Mouse (Mus musculus) testis, postnatal 14 days (tissue): ENCODE results near the gene Bcl9l.
"Not testable (repeated sequence)": the region's sequence is repeated elsewhere in the genome, so short reads cannot be mapped to it uniquely, and the experiment has no call there.

ENCODE experiments used
- DNase-seq: peaks from one replicate; pipeline ENCODE4 v3.0.0; 2021; ENCODE audit warnings: low spot score

The Bcl9l gene

DNA sequence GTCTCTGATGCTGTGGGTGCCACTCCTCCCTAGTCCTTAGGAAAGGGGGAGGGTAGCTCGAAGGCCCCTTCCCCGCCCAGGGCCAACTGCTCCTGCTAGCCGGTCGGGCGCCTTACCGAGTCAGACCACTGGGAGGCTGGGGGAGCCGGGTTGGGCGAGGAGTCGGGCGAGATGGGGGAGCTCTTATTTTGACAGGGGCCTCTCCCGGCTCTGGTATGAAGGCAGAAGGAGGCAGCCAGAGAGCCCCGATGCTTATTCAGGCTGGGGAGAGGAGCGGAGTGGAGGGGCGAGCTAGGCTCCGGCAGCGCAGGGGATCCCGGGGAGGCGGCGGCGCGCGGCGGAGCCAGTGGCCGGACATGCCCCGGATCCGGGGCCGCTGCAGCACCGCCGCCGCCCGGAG is at the start of gene Bcl9l:
Gene Bcl9l (plus strand): TSS at position 274 of the 400 bp plus-strand sequence.
- peak; percentile 92 for DNase-seq

DNA sequence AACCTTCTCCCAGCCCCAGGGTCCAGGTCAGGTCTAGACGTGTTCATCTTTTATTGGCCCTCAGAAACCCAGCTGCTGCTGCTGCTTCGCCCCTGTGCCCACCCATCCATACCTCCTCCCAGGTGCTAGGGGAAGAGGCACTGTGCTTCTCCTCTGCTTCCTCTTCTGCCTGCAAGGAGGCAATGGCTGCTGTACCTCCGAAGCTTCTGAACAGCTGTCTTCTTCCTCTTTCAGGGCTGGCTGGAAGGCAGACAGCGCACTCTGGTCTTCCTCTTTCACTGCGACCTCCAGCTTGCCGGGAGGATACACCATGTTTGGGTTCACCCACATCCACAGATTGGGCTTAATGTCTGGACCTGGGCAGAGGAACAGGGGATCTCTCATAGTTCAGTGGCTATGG is 46.9 kb upstream of the Bcl9l start:
- no peak for DNase-seq

DNA sequence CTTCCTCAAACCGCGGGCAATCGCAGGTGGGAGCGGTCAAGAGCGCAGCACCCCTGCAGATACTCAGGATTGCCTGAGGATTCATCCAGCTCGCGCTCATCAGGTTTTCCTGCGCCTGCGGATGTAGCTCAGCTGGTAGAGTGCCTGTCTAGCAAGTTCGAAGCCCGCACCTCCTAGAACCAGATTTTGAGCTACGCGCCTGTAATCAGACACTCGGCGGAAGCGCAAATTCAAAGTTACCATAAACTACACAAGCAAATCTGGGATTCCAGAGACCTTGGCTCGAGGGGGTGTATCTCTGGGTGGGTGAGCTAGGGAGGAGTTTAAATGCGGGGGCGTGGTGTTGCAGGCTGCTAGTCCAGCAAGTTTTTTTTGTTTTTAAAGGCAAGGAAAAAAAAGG is 41.7 kb upstream of the Bcl9l start, which contains the start of gene Foxr1:
Gene Foxr1 (minus strand): TSS at position 176 of the 400 bp plus-strand sequence.
- peak; percentile 64 for DNase-seq

DNA sequence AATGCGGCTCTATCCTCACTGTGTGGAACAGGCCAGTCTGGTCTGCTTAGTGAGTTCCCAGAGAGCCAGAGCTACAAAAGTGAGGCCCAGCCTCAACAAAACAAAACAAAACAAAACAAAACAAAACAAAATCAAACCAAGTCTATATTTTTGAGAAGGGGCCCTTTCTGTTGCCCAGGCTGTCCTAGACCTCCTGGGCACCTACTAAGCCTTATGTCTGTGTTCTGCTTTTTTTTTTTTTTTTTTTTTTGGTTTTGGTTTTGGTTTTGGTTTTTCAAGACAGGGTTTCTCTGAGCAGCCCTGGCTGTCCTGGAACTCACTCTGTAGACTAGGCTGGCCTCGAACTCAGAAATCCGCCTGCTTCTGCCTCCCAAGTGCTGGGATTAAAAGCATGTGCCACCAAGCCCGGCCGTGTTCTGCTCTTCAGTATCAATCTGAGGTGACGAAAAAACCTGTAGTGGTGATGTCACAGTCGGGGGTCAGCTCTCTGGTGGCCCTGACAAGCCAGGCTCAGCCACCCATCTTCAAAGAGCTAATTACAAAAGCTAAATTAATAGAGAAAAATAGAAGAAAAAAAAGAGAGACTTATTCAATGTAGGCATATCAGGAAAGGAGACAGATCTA is 38.1 kb upstream of the Bcl9l start:
- not testable (repeated sequence) for DNase-seq

DNA sequence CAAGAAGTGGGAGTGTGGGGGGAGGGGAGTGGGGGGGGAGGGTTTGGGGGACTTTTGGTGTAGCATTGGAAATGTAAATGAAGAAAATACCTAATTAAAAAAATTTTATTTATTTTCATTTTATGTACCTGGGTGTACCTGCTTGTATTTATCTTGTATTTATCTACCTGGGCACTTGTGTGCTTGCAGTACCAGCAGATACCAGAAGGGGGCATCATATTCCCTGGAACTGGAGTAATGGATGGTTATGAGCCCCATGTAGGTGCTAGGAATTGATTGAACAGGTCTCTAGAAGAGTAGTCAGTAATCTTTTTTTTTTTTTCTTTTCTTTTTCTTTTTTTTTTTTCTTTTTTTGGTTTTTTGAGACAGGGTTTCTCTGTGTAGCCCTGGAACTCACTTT is 32.2 kb upstream of the Bcl9l start:
- peak; percentile 45 for DNase-seq

DNA sequence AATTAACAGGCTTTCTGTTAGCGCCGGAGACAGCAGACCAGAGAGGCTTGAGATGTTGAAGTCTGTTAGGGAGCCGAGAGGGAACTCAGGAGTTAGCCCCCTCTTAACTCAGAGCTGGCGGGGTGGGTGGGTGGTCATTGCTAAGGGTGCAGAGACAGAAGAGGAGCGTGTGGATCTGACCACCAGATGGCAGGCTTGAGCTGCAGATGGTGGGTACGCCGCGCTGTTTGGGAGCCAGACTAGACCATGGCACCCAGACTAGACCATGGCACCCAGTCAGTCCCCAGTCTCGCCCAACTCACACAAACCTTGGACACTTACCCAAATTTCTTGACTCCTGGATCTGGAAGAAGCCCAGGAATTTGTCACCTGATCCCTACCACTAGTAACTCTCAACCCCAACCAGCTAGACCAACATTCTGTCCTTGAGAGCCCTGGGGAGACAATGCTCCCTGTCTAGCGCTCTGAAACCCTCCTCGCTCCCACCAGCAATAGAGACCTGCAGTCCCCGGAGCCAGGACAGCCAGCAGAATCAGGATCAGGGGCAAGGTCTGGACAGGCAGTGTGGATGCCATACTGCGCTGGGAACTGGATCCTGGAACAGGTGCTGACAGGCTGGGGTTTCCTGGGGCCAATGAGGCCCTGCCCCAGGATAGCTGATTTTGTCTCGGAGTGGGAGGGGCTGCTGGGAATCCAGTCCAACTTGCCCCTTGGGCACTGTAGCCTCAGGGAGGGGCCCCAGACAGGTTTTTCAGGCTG is 28.3 kb upstream of the Bcl9l start:
- peak; percentile 77 for DNase-seq

DNA sequence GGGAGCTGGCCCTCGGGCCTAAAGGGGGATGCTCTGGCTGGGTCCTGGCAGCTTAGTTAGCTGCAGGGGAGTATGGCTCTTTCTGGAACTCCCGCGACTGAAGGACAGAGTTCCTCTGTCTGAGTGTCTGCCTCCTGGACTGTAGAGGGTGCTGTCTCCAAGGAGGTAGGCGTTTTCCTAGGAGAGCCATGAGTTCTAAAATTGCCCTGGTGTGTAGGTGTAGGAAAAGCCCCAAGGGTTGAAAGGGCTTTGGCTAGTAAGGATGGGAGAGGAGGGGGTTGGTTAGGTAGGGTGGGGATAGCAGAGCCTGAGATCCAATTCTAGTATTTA is 27.8 kb upstream of the Bcl9l start, which contains the start of gene Upk2:
Gene Upk2 (minus strand): TSS at position 86 of the 330 bp plus-strand sequence.
- DNase-seq, result no peak

DNA sequence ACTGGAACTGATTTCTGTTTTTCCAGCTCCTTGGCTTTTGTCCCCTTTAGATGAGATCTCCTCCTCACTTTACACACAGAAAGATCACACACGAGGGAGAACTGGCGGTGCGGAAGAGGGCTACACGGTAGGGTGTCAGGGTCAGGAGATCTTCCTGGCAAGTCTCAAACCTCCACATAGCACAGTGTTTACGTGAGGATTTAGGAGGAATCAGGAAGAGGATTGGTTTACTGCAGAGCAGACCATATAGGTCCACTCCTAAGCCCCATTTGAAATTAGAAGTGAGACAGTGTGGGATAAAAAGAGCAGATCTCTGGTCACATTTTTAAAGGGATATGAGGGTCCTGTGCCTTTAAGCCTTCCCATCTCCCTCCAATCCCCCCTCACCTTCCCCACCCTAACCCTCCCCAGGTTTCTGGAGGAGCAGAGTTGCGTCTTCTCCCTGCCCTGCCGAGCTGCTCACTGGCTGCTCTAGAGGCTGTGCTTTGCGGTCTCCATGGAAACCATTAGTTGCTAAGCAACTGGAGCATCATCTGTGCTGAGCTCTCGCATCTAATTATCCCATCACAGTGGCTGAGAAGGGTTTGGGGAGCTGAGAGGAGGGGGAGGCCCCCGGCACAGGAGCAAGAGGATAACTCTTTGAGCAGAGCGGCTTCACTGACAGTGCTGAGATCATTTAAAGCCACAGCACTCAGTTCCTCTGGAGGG is 25.4 kb upstream of the Bcl9l start:
- DNase-seq, result peak; percentile 38

DNA sequence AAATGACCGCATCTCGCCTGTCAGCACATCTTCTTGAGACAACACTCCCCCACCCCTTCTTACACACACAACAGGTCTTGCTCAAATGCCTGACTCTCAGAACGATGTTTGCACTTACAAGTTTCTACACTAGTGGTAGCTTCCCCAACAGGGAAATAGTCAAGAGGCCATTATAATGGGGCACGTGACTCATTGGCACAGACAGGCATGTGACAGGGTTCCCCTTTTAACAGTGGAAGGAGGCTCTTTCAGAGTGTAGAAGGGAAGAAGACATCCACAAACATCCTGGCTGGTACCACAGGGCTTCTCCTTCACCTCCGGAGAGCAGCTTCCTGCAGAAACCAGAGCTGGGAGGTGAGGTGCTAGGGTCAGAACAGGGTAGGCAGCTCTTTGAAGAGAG is 20.7 kb upstream of the Bcl9l start:
- no peak for DNase-seq

DNA sequence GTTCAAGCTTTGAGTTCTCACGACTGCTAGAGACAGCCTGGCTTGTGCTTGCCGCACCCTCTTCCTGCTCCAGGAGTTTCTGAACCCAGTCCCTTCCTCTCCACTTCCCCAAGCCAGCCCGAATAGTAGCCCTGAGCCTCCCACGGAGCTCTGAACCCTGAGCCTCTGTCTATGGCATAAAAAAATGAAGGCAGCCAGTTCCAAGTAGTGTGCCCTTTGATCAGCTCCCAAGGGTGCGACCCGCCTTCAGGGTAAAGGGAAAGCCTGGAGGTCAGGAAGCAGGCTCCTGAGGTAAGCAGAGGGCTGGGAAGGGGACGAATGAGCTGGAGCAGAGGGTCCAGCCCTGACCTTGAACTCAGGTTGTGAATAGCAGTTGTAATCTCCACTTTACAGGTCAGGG is 14.4 kb upstream of the Bcl9l start:
- no peak for DNase-seq

DNA sequence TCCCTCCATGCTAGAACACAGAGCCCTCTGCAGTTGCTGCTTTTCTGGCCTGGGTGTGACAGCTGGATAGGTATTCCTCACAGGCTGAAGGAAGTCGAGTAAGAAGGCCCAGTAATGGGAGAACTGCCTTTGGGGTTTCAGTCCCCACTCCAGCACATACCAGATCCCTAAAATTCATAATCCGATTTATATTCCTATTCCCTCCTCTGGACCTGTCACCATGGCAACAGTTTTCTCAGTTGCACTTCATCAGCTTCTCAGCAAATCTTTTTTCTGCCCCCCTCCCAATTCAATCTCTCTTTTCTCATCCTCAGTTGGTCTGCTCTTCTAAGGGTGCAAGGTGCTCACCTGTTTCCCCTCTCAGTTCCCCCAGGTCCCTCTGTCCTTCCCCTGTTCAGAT is 13.8 kb upstream of the Bcl9l start:
- no peak for DNase-seq

DNA sequence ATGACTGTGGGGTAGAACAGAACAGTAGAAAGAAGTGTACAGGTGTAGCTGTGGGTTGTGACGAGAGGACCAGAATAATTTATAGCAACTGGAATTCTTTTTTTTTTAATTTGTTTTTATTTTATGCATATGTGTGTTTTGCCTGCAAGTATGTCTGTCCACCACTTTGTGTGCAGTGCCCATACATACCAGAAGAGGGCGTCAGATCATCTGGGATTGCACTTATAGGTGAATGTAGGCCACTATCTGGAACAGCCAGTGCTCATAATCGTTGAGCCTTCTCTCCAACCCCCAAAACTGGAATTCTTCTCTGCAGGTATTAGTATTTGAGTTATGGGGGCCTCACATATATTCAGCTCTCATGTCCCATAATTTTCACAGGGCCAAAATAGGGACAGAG is 9.4 kb upstream of the Bcl9l start:
- DNase-seq, result no peak

DNA sequence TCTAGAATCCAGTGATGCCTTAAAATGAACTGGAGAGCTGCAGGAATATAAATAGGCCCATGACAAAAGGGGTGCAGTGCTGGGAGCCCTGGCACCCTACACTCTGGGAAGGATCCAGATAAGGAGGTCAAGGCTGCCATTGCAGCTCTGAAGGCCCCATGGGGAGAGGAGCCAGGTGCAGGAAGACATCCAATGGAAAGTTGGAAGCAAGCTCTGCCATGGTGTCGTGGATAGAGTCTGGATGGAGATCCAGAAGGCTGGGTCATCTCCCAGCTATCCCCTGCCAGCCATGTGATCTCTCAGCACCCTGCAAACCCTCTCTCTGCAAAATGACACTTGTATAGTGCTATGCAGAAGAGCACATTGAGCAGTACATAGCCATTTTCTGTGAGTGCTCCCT is 8.3 kb upstream of the Bcl9l start:
- DNase-seq, result no peak

DNA sequence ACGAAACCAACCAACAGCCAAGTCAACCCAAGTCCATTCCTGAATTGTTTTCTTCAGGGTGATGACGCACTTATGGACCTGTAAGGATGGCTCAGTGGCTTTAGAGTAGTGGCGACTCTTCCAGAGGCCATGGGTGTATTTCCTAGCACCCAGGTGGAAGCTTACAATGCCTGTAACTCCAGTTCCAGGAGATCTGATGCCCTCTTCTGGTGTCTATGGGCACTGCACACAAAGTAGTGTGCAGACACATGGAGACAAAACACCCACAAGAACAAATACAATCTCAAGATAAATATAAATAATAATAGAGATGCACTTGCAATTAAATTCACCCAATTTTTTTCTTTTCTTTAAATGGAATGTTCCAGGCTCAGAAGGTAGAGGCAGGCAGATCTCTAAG is 6.7 kb upstream of the Bcl9l start:
- DNase-seq, result no peak

DNA sequence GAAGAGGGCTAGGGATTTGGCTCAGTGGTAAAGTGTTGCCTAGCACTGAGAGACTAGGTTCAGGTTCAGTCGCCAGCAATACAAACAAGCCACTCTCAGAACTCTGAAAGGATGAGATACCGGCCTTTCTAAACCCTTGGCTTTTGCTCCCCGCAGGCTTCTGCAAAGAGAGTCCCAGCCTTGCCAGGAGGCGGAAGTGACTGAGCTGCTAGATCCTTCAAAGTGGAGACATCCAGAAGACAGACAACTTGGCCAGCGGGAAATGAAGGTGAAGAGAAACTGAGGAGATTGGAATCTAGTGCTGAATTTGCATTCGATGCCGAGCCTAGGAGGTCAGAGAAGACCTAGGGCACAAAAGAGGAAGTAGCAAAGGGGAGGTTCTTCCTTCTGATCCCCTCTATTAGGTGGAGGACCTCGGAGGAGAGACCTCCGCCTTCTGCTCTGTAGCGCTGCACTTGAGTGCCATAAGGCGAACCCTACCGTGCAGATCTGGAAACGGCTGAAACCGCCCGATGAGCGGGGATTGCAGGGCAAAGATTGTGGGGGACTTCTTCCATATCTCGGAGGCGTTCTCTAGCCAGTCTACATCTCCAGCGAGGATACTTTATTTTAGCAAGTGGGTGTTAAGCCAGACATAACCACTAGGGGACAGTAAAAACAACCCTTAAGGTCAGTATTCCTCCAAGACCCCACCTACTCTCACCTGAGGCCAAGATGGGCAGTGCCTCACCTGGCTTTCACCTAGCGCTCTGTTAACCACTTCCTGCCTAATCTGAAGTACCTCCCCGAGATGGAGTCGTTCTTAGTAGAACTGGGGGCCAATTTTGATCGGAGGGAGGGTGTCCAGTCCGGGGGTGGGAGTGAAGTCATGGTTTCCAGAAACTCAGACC is 5.0 kb upstream of the Bcl9l start:
- no peak for DNase-seq

DNA sequence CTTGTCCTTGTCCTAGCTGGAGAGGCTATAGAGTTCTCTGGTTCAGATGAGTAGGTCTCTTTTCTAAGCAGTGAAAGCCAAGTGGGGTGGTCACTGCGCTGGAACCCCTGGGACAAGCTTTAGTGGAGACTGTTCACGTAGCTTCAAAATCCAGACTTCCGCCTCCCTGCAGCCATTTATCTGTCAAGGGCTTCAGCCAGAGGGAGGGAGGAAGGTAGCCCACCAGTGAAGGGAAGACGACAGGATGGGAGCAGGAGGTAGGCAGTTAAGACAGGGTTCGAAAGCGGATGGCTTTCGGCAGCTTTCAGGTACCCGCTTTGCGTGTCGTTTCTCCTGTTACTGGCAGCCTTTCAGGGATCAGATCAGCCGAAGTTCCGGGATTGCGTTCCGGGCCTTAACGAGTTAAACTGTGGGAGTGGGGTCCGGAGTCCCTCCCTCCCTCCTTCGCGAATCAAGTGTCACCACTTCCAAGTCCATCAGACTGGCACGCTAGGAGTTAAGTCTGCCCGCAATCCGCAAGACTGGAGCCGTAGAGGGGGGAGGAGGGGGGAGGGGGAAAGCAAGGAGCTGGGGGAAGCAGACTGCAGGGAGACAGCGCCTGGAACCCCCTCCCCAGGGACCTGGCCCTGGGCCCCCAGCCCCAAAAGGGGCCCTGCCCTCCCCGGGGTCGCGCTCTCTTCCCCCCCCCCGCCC is 4.2 kb upstream of the Bcl9l start:
- DNase-seq, result peak; percentile 68

DNA sequence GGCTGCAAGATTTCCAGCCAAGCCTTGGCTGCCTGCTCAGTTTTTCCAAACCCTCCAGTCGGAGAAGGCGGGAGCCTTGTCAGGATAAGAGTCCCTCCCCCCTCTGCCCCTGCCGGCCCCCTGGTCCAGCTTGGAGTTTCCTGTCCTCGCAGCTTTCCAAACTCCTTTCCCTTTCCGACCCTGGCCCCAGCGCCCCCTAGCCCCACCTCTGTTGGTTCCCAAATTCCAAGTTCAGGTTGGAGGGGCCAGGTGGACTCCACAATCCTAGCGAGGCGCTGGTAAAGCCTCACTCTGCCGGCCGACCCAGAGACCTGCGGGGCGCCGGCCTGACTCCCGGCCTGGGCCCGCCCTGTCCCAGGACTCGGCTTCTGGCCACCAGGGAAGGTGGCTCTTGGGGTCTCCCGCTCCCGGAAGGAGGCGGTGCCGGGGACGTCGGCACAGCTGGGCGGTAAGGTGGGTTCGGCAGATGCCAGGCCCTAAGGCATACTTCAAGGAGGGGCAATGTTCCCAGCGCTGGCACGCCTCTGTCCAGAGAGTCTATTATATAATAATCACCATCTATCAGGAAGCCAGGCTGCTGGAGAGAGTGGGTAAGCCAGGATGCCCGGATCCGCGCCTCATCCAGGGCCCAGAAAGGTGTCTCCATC is 3.5 kb upstream of the Bcl9l start:
- peak; percentile 86 for DNase-seq

DNA sequence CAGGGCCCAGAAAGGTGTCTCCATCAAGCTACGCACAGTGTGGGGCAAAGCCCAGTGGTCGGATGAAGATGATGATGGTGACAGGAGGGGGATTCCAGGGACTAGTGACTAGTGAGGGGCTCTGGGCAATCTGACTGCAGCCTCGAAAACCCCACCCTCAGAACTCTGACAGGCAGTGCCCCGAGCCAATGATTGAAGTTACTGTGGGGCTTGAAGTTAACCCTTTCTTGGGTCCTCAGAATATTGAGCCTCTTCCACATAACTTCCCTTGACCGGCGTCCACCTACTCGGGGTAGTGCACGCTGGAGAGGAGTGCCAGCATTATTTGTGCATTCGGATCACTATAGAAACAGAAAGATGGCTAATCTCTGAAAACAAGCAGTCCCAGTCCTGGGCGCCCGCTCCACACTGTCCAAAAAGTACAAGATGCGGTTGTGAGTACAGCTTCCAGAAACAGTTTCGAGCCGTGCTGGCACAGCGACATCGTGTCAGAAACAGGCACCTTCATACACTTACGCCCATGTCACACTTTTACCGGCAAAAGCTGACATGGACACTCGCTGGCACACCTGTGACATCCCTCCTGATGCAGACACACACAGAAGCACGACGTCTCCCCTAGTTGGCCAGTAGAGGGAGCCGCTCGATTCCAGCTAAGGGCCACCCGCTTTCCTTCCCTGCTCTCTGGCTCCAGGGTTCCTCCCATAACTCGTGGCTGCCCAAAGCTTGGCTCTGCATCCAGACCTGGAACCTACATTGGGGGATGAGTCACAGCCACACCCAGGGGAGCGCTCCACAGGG is 2.8 kb upstream of the Bcl9l start:
- DNase-seq, result peak; percentile 83

DNA sequence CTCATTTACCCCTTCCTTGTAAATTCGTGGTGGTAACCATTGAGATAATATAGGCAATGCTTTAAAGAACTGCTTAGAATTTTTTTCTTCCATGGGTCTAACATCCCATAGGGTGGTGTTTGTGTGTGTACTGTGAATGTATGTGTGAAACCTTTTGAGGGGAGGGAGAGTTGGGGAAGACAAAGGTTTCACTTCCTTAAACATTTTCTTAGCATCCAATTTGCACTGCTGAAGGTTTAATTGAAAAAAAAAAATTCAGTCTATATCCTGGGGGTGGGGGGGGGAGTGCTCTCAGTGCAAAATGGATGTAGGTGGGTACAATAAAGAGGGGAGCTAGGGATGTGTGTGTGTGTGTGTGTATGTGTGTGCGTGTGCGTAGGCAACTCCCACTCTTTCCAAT is 513 bp upstream of the Bcl9l start:
- DNase-seq, result no peak

DNA sequence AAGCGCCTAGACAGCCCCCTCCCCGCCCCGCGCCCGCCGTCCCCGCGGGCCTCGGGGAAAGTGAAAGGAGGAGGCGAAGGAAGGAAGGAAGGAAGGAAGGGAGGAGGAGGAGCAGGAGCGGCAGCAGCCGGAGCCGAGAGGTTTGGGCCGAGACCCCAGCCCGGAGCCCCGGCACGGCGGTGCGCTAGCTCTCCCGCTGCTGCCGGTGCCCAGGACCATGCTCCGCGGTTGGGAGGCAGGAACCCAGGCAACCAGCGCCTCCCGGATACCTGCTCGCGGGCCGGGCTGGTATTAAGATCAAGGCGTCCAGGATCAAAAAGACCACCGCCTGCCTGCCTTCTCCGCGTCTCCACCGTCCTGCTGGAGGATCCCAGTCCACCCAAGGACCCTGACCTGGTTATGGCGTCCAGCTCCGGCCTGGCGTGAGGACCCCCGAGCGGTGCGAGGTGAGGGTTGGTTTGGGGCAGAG is 450 bp downstream of the Bcl9l start:
- no peak for DNase-seq
